Mouse (Mus musculus) WW6 (cell line): ENCODE results near the gene Tceal6.
"Not testable (repeated sequence)": the region's sequence is repeated elsewhere in the genome, so short reads cannot be mapped to it uniquely, and the experiment has no call there.

Experiments
- DNase-seq: peaks from one replicate; pipeline ENCODE4 v3.0.0-alpha.2; 2013; ENCODE audit warnings: low read depth, low spot score

Tceal6 gene

GRCm38 (mm10) chrX:135210436-135211221, at the start of gene Tceal6:
Gene Tceal6 (minus strand): TSS chrX:135210687.
- DNase-seq, result no peak

DNA sequence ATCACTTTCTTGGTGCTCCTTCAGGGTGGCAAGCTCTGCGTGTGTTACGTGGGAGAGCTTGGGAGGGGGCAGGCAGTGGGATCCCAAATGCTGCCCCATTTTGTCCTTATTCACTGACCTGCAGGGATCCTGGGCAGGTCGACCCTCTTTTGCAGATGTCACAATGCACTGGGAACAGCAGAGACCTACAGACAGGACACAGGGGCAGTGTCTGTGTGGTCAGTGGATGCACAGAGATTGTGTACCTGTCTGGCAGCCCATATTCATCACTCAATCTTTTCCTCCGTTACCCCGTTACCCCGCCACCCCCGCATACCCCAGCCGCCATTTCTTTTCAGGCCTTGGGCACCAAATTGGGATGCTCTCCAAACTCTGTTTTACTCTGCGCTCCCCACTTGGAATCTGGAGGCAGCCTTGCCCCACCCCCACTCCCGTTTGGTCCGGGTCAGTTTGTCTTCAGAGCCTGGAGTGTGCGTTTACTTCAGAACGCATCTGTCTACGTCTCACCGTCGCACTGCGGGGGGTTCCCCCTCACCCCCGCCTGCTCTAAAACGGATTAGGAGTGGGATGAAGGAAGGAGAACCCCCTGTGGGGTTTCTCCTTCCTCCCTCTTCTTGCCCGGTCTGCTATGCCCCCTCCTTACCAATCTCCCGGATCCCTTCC, 583 bp downstream of the Tceal6 start:
- not testable (repeated sequence) for DNase-seq

DNA sequence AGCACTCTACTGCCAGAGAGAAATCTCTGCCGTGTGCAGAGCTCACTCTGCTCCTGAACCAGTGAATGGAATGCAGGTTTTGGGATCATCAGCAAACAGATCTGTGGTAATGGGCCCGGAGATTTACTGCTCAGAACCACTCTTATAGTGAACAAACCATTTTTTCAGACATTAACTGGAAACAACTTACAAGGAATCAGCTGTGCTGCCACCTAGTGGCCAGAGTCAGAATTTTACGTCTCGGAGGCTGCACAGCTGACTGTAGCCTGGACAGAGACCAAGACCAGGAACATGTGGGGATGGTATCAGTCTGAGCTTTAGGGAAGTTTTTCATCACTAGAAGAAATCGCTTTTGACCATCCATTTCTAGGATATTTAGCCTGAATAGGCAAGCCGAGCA, 20.6 kb downstream of the Tceal6 start:
- not testable (repeated sequence) for DNase-seq

GRCm38 (mm10) chrX:135188661-135189060, 21.8 kb downstream of the Tceal6 start:
- DNase-seq, result not testable (repeated sequence)

GRCm38 (mm10) chrX:135177532-135177931, 33.0 kb downstream of the Tceal6 start, which contains the start of gene Gm15023:
Gene Gm15023 (minus strand): TSS chrX:135177632.
- not testable (repeated sequence) for DNase-seq
